21 mouse cellular contexts compared by ENCODE assay signal in genomic region chr16:72788017-72788416, GRCm38 (mm10).
DNase-seq lines count a peak whose midpoint lies in the region; ATAC-seq and TF ChIP-seq lines count a peak whose summit lies in the region.
"Had no signal": no experiment of that assay in that cellular context is flagged by ENCODE, and none has a peak within 500 bp of the region (broad histone marks: within the 10 kb centered on the region; RNA-seq: fewer than 3 reads in every experiment).

No protein-coding gene starts in this region.

- H3K27me3 ChIP-seq in lung, embryonic 14.5 days (ENCODE audit: insufficient read depth, low read length), result no peaks in the 10 kb centered on the region
- H3K27me3 ChIP-seq in hindbrain, embryonic 12.5 days, result no peaks in the 10 kb centered on the region
- H3K27me3 ChIP-seq in midbrain, embryonic 16.5 days (ENCODE audit: control insufficient read depth, insufficient read depth, low read depth, low read length), result no peaks in the 10 kb centered on the region
- H3K27me3 ChIP-seq: embryonic facial prominence, embryonic 15.5 days; heart, embryonic 13.5 days; liver, embryonic 12.5 days; megakaryocyte, embryonic 14.5 days had no signal

- no peaks in the 10 kb centered on the region for H3K9me3 ChIP-seq in lung, embryonic 14.5 days (ENCODE audit: low read depth, low read length)
- H3K9me3 ChIP-seq in hindbrain, embryonic 12.5 days (replicated peaks), result no peaks in the 10 kb centered on the region
- H3K9me3 ChIP-seq in midbrain, embryonic 16.5 days (replicated peaks; ENCODE audit: control insufficient read depth, low read length, poor library complexity, severe bottlenecking), result no peaks in the 10 kb centered on the region
- H3K9me3 ChIP-seq: embryonic facial prominence, embryonic 15.5 days; heart, embryonic 13.5 days; limb, embryonic 10.5 days; liver, embryonic 12.5 days had no signal

- no peak overlapping the region for H3K4me3 ChIP-seq in lung, embryonic 14.5 days (ENCODE audit: low read depth, low read length)
- no peak overlapping the region for H3K4me3 ChIP-seq in hindbrain, embryonic 12.5 days
- no peak overlapping the region for H3K4me3 ChIP-seq in midbrain, embryonic 16.5 days (ENCODE audit: low read depth, low read length)
- H3K4me3 ChIP-seq: embryonic facial prominence, embryonic 15.5 days; heart, embryonic 13.5 days; limb, embryonic 10.5 days; liver, embryonic 12.5 days; megakaryocyte, embryonic 14.5 days had no signal

- ATAC-seq in lung, embryonic 14.5 days (ENCODE audit: insufficient read depth), result no peak
- peak; percentile 92 for ATAC-seq in hindbrain, embryonic 12.5 days (ENCODE audit: low FRiP score)
- ATAC-seq in midbrain, embryonic 16.5 days, result peak; percentile 40; the same call in 1 of the 2 replicates
- ATAC-seq: liver, embryonic 12.5 days; lung, postnatal 0 days had no signal

- no peak overlapping the region for H3K4me2 ChIP-seq in lung, embryonic 14.5 days
- H3K4me2 ChIP-seq in hindbrain, embryonic 12.5 days (replicated peaks), result no peak overlapping the region
- H3K4me2 ChIP-seq in midbrain, embryonic 16.5 days (ENCODE audit: low read length), result no peak overlapping the region
- H3K4me2 ChIP-seq: embryonic facial prominence, embryonic 15.5 days; heart, embryonic 13.5 days; liver, embryonic 12.5 days had no signal

- H3K36me3 ChIP-seq in lung, embryonic 14.5 days (ENCODE audit: insufficient read depth), result no peaks in the 10 kb centered on the region
- no peaks in the 10 kb centered on the region for H3K36me3 ChIP-seq in hindbrain, embryonic 12.5 days
- no peaks in the 10 kb centered on the region for H3K36me3 ChIP-seq in midbrain, embryonic 16.5 days (ENCODE audit: control insufficient read depth, insufficient read depth, low read length)
- H3K36me3 ChIP-seq: embryonic facial prominence, embryonic 15.5 days; G1E; heart, embryonic 13.5 days; limb, embryonic 10.5 days; liver, embryonic 12.5 days had no signal

- peak; percentile 31 for DNase-seq in lung, embryonic 14.5 days
- no peak for DNase-seq in lung, postnatal 4 days
- peak; percentile 79 for DNase-seq in embryo, embryonic 10.5 days (ENCODE audit: low spot score)
- DNase-seq in layer of hippocampus, adult 11-12 months (ENCODE audit: low spot score), result no peak
- DNase-seq in adrenal gland, postnatal 4 days (ENCODE audit: low spot score in 2 of 2), result no peak
- DNase-seq in spleen, postnatal 4 days (ENCODE audit: low spot score in 2 of 2), result no peak
- DNase-seq: adrenal gland, postnatal 25 days; cerebellum, postnatal 14 days; gastrocnemius, postnatal 10 days; kidney, adult 18-20 months; spleen, adult 18-20 months; thymus, postnatal 36 days had no signal

- no peak overlapping the region for H3K27ac ChIP-seq in lung, embryonic 14.5 days (ENCODE audit: low read depth)
- peak overlapping the region; percentile 41 for H3K27ac ChIP-seq in hindbrain, embryonic 12.5 days
- no peak overlapping the region for H3K27ac ChIP-seq in midbrain, embryonic 16.5 days (ENCODE audit: low read length)
- H3K27ac ChIP-seq: embryonic facial prominence, embryonic 15.5 days; heart, embryonic 13.5 days; limb, embryonic 10.5 days; liver, embryonic 12.5 days had no signal

- no peak for TF ChIP-seq CTCF in lung, embryonic 14.5 days (IDR thresholded peaks at IDR 0.05; ENCODE audit: low read depth)

- H3K9ac ChIP-seq in lung, embryonic 14.5 days, result no peak overlapping the region
- no peak overlapping the region for H3K9ac ChIP-seq in hindbrain, embryonic 12.5 days
- no peak overlapping the region for H3K9ac ChIP-seq in midbrain, embryonic 16.5 days (ENCODE audit: low read depth, low read length)
- H3K9ac ChIP-seq: embryonic facial prominence, embryonic 15.5 days; heart, embryonic 13.5 days; liver, embryonic 12.5 days had no signal

- H3K4me1 ChIP-seq in lung, embryonic 14.5 days (ENCODE audit: insufficient read depth), result 0 out of 2 replicates have a peak, but pooled peaks cover 2% of the 10 kb centered on the region
- H3K4me1 ChIP-seq in hindbrain, embryonic 12.5 days, result peaks cover 21% of the 10 kb centered on the region
- no peaks in the 10 kb centered on the region for H3K4me1 ChIP-seq in midbrain, embryonic 16.5 days (ENCODE audit: control insufficient read depth, insufficient read depth, low read length)
- H3K4me1 ChIP-seq: embryonic facial prominence, embryonic 15.5 days; liver, embryonic 12.5 days; megakaryocyte, embryonic 14.5 days had no signal

- WGBS in lung, embryonic 14.5 days, result 62% methylated on average over 7 of the region's 7 CpGs
- WGBS in hindbrain, embryonic 12.5 days, result 17% methylated on average over 7 of the region's 7 CpGs
- 17% methylated on average over 7 of the region's 7 CpGs for WGBS in midbrain, embryonic 16.5 days

Comparison
In these comparisons a context has a peak if more than half of its experiments do, and no peak if none do; other contexts are left out.
1. DNase-seq: peak in lung, embryonic 14.5 days (single experiment) and embryo, embryonic 10.5 days (single experiment); none in lung, postnatal 4 days (0 of 2), layer of hippocampus, adult 11-12 months (single experiment), adrenal gland, postnatal 4 days (0 of 2) and spleen, postnatal 4 days (0 of 2).